Mouse (Mus musculus): Measurements from ENCODE around the gene Slc5a12. TPM values are rescaled to one million over a fixed set of nuclear protein-coding genes. Genes with fewer than 3 reads are reported as not detected.

Slc5a12 gene
- 0.84 and 1.4 TPM in 2 replicates for polyA plus RNA-seq (2015; fragmentation: Nextera tagmentation; extraction: Ambion mirVana)

DNA sequence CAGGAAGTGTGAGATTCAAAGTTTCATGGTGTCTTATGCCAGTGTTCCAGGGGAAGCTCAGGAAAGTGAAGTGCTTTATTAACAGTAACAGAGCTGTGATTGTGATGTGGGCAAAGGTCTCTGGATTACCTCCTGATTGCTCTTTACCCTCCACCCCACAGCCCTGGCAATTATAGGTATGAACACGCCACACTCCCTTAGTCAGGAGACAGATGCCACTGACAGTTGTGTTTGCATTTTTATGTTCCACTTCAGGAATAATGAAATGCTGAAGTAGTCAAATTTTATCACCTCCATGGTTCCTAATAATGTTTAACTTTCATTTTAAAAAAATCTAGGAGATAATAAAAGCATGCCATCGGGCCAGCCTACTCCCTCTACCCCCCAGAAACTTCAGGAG is at the start of gene Slc5a12:
TSS of gene Slc5a12 (plus strand) at position 367 of the 400 bp plus-strand sequence.
- Histone ChIP-seq H3K9ac (no peak within 1 kb of the TSS), H3K27me3 (no peaks in the 10 kb centered on the region), H3K4me1 (no peaks in the 10 kb centered on the region), H3K4me2 (no peak within 1 kb of the TSS), H3K36me3 (no peaks in the 10 kb centered on the region), H3K4me3 (replicated peaks) (no peak within 1 kb of the TSS), H3K9me3 (replicated peaks) (no peaks in the 10 kb centered on the region), H3K27ac (no peak within 1 kb of the TSS)
- WGBS: 50% methylated on average over 2 of the region's 2 CpGs
- no peak for ATAC-seq (replicated peaks; ENCODE audit: low FRiP score)

- H3K4me3 ChIP-seq (replicated peaks): no peak overlapping the region
- no peaks in the 10 kb centered on the region for H3K36me3 ChIP-seq
- no peaks in the 10 kb centered on the region for H3K9me3 ChIP-seq (replicated peaks)
- H3K27me3 ChIP-seq: no peaks in the 10 kb centered on the region
- H3K4me1 ChIP-seq: no peaks in the 10 kb centered on the region
- WGBS: 30% methylated on average over 1 of the region's 1 CpGs
- H3K4me2 ChIP-seq: no peak overlapping the region
- H3K9ac ChIP-seq: no peak overlapping the region
- H3K27ac ChIP-seq: no peak overlapping the region
- ATAC-seq (replicated peaks; ENCODE audit: low FRiP score): peak; percentile 67
Measured at GRCm38 (mm10) chr2:110556098-110556497, 41.0 kb upstream of the Slc5a12 start.

- Histone ChIP-seq H3K27me3 (no peaks in the 10 kb centered on the region), H3K27ac (no peak overlapping the region), H3K9me3 (replicated peaks) (no peaks in the 10 kb centered on the region), H3K36me3 (no peaks in the 10 kb centered on the region), H3K4me2 (no peak overlapping the region), H3K4me1 (no peaks in the 10 kb centered on the region), H3K4me3 (replicated peaks) (no peak overlapping the region), H3K9ac (no peak overlapping the region)
- no peak for ATAC-seq (replicated peaks; ENCODE audit: low FRiP score)
- 83% methylated on average over 2 of the region's 2 CpGs for WGBS
Measured at GRCm38 (mm10) chr2:110562621-110563020, 34.5 kb upstream of the Slc5a12 start.

GRCm38 (mm10) chr2:110564673-110565627 is 32.1 kb upstream of the Slc5a12 start:
- Histone ChIP-seq H3K4me1 (no peaks in the 10 kb centered on the region), H3K27ac (0 out of 2 replicates have a peak overlapping the region, but pooled peaks have one; percentile 18), H3K36me3 (no peaks in the 10 kb centered on the region), H3K4me2 (no peak overlapping the region), H3K4me3 (replicated peaks) (no peak overlapping the region), H3K9me3 (replicated peaks) (no peaks in the 10 kb centered on the region), H3K9ac (no peak overlapping the region), H3K27me3 (no peaks in the 10 kb centered on the region)
- 31% methylated on average over 5 of the region's 5 CpGs for WGBS
- peak; percentile 89 for ATAC-seq (replicated peaks; ENCODE audit: low FRiP score)

DNA sequence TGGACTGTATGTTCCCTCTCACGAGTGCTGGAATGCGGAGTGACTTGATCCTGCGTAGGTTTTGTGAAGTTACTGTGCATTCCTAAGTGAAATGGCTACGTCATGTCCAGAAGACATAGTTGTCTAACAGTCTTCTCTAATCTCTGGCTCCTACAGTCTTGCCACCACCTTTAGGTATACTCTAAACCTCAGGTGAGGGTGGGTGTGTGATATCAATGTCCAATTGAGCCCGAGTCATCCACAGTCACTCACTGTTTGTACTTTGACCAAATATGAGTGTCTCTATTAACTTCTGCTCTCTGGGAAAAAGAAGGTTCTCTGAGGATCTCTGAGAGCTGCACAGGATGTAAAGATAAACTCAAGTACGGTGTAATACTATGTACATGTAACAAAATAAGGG is 10.4 kb upstream of the Slc5a12 start:
- H3K27ac ChIP-seq: no peak overlapping the region
- ATAC-seq (replicated peaks; ENCODE audit: low FRiP score): no peak

GRCm38 (mm10) chr2:110590007-110590406 is 7.1 kb upstream of the Slc5a12 start:
- no peak overlapping the region for H3K27ac ChIP-seq
- no peak overlapping the region for H3K4me3 ChIP-seq (replicated peaks)
- 56% methylated on average over 1 of the region's 1 CpGs for whole genome bisulfite sequencing
- H3K9ac ChIP-seq: no peak overlapping the region
- H3K27me3 ChIP-seq: no peaks in the 10 kb centered on the region
- no peaks in the 10 kb centered on the region for H3K36me3 ChIP-seq
- no peak overlapping the region for H3K4me2 ChIP-seq
- no peaks in the 10 kb centered on the region for H3K4me1 ChIP-seq
- ATAC-seq (replicated peaks; ENCODE audit: low FRiP score): no peak
- no peaks in the 10 kb centered on the region for H3K9me3 ChIP-seq (replicated peaks)

More for the DNA sequence above, 10.4 kb upstream of the Slc5a12 start:
- Histone ChIP-seq H3K4me1 (no peaks in the 10 kb centered on the region), H3K9me3 (replicated peaks) (no peaks in the 10 kb centered on the region), H3K9ac (no peak overlapping the region), H3K27me3 (no peaks in the 10 kb centered on the region), H3K4me3 (replicated peaks) (no peak overlapping the region), H3K4me2 (no peak overlapping the region), H3K36me3 (no peaks in the 10 kb centered on the region)
- 85% methylated on average over 6 of the region's 6 CpGs for WGBS

DNA sequence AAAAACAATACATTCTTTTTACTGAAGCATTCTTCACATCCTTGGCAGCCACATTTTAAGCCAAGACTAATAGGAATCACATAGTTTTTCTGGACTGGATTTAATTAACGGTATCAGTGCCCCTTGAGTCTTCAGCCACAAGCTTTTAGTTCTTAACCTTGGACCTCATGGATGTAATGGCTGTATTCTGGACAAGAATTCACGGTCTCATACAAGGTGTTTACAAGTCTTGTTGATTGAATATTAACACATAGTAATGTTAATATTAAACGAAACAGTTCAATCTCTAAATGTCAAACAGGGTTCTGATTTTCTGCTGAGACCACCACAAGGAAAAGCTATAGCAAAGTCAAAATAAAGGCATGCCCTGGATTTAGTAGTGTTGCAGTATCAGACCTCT is 4.8 kb upstream of the Slc5a12 start:
- H3K36me3 ChIP-seq: no peaks in the 10 kb centered on the region
- H3K4me1 ChIP-seq: no peaks in the 10 kb centered on the region
- no peak for ATAC-seq (replicated peaks; ENCODE audit: low FRiP score)
- no peak overlapping the region for H3K9ac ChIP-seq
- WGBS: 69% methylated on average over 3 of the region's 3 CpGs
- H3K27me3 ChIP-seq: no peaks in the 10 kb centered on the region
- H3K4me3 ChIP-seq (replicated peaks): no peak overlapping the region
- H3K4me2 ChIP-seq: no peak overlapping the region
- H3K27ac ChIP-seq: no peak overlapping the region
- H3K9me3 ChIP-seq (replicated peaks): no peaks in the 10 kb centered on the region

DNA sequence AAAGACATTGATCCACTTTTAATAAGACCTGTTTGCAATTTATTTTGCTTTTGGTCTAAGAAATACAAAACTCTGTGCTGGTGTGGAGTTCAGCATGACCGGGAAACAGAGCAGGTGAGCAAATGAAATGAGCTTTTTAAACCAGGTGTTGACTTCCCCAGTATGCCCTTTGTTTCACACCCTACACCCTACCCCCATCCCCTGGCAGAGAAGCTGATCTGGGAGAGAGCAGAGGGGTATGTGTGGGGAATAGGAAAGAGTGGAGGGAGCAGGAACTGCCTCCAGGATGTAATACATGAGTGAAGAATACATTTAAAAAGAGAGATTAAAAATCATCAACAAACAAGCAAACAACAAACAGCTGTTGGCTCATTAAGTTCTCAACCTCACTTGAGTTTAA is 47.3 kb downstream of the Slc5a12 start:
- no peaks in the 10 kb centered on the region for H3K27me3 ChIP-seq
- no peak overlapping the region for H3K27ac ChIP-seq
- no peak overlapping the region for H3K9ac ChIP-seq
- no peak for ATAC-seq (replicated peaks; ENCODE audit: low FRiP score)
- no peaks in the 10 kb centered on the region for H3K36me3 ChIP-seq
- no peak overlapping the region for H3K4me3 ChIP-seq (replicated peaks)
- H3K4me1 ChIP-seq: no peaks in the 10 kb centered on the region
- no peaks in the 10 kb centered on the region for H3K9me3 ChIP-seq (replicated peaks)
- H3K4me2 ChIP-seq: no peak overlapping the region
- 70% methylated on average over 1 of the region's 1 CpGs for WGBS

- H3K9me3 ChIP-seq (replicated peaks): no peaks in the 10 kb centered on the region
- no peaks in the 10 kb centered on the region for H3K4me1 ChIP-seq
- H3K4me2 ChIP-seq: no peak overlapping the region
- H3K27me3 ChIP-seq: no peaks in the 10 kb centered on the region
- no peak overlapping the region for H3K27ac ChIP-seq
- ATAC-seq (replicated peaks; ENCODE audit: low FRiP score): no peak
- H3K4me3 ChIP-seq (replicated peaks): no peak overlapping the region
- H3K36me3 ChIP-seq: no peaks in the 10 kb centered on the region
- no peak overlapping the region for H3K9ac ChIP-seq
Measured at GRCm38 (mm10) chr2:110644846-110645245, 47.7 kb downstream of the Slc5a12 start.

- no peak overlapping the region for H3K4me3 ChIP-seq (replicated peaks)
- H3K9me3 ChIP-seq (replicated peaks): no peaks in the 10 kb centered on the region
- no peaks in the 10 kb centered on the region for H3K27me3 ChIP-seq
- no peaks in the 10 kb centered on the region for H3K4me1 ChIP-seq
- WGBS: 51% methylated on average over 4 of the region's 4 CpGs
- H3K9ac ChIP-seq: no peak overlapping the region
- no peak; the same call in 1 of the 2 replicates for ATAC-seq (replicated peaks; ENCODE audit: low FRiP score)
- no peaks in the 10 kb centered on the region for H3K36me3 ChIP-seq
- H3K4me2 ChIP-seq: no peak overlapping the region
- no peak overlapping the region for H3K27ac ChIP-seq
Measured at GRCm38 (mm10) chr2:110663329-110663728, 66.2 kb downstream of the Slc5a12 start.

GRCm38 (mm10) chr2:110671071-110671624 is 74.0 kb downstream of the Slc5a12 start:
- no peak overlapping the region for H3K4me2 ChIP-seq
- H3K9ac ChIP-seq: no peak overlapping the region
- H3K4me1 ChIP-seq: no peaks in the 10 kb centered on the region
- 88% methylated on average over 2 of the region's 2 CpGs for WGBS
- no peak overlapping the region for H3K4me3 ChIP-seq (replicated peaks)
- H3K36me3 ChIP-seq: no peaks in the 10 kb centered on the region
- no peaks in the 10 kb centered on the region for H3K27me3 ChIP-seq
- no peaks in the 10 kb centered on the region for H3K9me3 ChIP-seq (replicated peaks)
- no peak for ATAC-seq (replicated peaks; ENCODE audit: low FRiP score)
- H3K27ac ChIP-seq: no peak overlapping the region
